Mouse (Mus musculus): ENCODE measurements around the gene Ube2i.

The Ube2i gene

GRCm38 (mm10) chr17:25274571-25275346, at the start of gene Ube2i:
TSS of gene Ube2i (minus strand) at chr17:25274622.
- no peak for DNase-seq (ENCODE audit: low spot score)

DNA sequence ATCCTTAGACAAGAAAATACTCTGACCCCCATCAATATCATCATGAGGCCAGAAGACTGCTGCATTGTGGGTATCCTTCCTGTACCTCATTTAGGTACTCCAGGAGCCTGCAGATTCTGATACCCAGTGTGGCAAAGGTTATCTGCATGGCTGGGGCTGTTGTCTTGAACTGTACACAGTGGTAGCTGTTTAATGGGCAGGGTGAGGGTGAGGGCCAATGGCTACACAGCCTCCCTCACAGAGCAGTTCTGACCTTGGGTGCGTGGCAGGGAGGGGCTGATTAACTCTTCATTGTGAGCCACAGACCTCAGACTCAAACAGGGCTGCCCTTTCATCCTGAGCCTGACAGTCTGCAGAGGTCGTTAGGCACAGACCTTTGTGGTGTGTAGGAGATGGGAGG, 48.5 kb upstream of the Ube2i start:
- DNase-seq (ENCODE audit: low spot score): no peak

DNA sequence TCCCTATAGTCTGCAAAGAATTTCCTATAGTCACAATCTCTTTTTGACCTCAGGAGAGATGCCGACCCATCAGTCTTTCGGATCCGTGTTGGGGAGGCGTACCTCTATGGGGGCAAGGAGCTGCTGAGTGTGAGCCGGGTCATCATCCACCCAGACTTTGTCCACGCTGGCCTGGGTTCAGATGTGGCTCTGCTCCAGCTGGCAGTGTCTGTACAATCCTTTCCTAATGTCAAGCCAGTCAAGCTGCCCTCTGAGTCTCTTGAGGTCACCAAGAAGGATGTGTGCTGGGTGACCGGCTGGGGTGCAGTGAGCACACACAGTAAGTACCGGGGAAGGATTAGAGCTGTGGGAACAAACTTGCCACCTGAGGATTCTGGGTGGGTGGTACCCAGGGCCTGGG, 46.4 kb upstream of the Ube2i start:
- DNase-seq (ENCODE audit: low spot score): no peak

DNA sequence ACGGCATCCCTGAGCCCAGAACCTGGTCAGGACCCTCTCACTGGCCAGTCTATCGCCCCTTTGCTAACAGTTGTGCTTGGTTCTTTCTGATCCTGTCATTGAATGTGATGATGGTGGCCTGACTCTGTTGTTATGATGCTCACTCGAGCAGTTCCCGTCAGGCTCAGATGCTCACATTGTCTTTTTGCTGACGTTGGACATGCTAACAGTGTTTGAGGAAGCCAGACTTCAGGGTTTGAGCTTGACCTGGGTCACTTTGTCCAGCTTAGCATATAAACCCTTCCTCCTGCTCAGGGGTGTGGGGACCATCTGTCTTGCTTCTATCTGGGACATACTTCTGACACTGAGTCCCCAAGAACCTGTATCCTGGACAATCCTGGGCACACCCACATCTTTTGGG, 43.9 kb upstream of the Ube2i start, which contains the start of gene Prss29:
Prss29 (plus strand) TSS at position 301 of the 400 bp plus-strand sequence.
- no peak for DNase-seq (ENCODE audit: low spot score)

DNA sequence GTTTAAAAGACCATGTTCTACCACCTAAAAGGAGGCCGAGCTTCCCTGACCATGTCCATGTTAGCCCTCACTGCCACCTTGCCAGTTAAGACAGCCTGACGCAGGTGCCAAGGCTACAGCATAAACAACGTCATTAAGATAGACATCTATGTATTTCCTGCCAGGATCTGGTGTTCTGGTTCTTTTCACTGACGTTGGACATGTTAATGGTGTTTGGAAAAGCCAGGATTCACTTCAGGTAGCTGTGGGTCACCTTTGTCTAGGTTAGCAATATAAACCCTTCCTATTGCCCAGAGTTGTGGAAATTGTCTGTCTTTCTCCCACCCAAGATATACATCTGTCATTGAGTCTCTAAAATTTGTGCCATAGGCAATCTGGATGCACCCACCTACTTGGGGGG, 33.9 kb upstream of the Ube2i start, which contains the start of gene Prss28:
Prss28 (plus strand) TSS at position 301 of the 400 bp plus-strand sequence.
- peak; percentile 73 for DNase-seq (ENCODE audit: low spot score)

DNA sequence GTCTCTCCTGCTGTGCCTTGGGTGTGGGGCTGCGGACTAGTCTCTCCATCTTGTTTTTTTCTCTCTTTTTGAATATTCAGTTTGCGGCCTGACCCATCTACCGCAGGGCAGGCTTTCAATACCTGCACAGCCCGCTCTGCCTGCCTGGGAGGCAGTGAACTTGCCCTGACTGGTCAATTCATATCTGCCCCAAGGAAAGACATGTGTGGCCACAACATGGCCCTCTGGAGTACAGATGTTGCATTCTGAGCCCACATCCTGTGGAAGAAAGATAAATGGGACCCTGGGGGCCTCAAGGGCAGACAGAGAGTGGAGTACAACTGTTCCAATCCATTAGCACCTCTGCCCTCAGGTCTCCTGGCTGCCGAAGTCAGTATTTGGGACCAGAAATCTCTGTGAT, 23.7 kb upstream of the Ube2i start, which contains the start of gene Prss34:
Prss34 (plus strand) TSS at position 301 of the 400 bp plus-strand sequence.
- DNase-seq (ENCODE audit: low spot score): no peak

DNA sequence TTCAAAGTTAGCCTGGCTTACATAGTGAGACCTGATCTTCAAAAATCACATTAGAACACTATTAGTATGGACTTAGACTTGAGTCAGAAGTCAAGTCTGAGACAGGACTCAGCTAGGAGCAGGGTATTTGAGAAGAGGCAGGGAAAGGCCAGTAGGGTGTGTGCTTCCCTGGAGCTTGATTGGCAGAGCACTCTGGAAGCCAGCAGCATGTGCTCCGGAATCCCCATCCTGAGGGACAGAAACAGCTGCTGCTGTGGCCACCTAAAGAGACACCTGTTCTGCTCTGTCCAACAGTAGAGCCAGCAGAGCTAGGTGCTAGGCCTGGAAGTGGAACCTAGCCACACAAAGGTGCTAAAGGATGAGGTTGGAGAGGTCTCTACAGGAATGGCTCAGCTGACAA, 19.7 kb upstream of the Ube2i start:
- no peak for DNase-seq (ENCODE audit: low spot score)

- DNase-seq (ENCODE audit: low spot score): no peak
Measured at GRCm38 (mm10) chr17:25293495-25293894, 19.1 kb upstream of the Ube2i start.

- no peak for DNase-seq (ENCODE audit: low spot score)
Measured at GRCm38 (mm10) chr17:25290411-25290810, 16.0 kb upstream of the Ube2i start.

DNA sequence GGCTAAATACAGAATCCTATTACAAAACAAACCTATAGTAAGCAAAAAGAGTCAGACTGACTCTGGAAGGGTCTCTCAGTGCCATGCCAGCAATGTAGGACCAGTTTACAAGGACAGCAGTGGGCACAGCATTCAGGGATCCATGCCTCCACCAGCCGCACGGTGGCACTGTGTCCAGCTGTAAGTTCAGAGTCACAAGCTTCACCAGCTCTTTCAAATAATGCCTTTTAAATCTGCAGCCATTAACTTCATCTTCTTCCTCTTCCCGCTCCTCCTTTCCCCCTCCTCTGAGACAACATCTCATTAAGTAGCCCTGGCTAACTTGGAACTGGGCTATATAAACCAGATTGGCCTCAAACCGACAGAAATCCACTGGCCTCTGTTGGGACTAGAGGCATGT, 14.4 kb upstream of the Ube2i start:
- peak; percentile 68 for DNase-seq (ENCODE audit: low spot score)

- DNase-seq (ENCODE audit: low spot score): peak; percentile 78
Measured at GRCm38 (mm10) chr17:25285033-25285432, 10.6 kb upstream of the Ube2i start.

- DNase-seq (ENCODE audit: low spot score): peak; percentile 53
Measured at GRCm38 (mm10) chr17:25282133-25282532, 7.7 kb upstream of the Ube2i start.

- no peak for DNase-seq (ENCODE audit: low spot score)
Measured at GRCm38 (mm10) chr17:25275833-25276232, 1.4 kb upstream of the Ube2i start.

DNA sequence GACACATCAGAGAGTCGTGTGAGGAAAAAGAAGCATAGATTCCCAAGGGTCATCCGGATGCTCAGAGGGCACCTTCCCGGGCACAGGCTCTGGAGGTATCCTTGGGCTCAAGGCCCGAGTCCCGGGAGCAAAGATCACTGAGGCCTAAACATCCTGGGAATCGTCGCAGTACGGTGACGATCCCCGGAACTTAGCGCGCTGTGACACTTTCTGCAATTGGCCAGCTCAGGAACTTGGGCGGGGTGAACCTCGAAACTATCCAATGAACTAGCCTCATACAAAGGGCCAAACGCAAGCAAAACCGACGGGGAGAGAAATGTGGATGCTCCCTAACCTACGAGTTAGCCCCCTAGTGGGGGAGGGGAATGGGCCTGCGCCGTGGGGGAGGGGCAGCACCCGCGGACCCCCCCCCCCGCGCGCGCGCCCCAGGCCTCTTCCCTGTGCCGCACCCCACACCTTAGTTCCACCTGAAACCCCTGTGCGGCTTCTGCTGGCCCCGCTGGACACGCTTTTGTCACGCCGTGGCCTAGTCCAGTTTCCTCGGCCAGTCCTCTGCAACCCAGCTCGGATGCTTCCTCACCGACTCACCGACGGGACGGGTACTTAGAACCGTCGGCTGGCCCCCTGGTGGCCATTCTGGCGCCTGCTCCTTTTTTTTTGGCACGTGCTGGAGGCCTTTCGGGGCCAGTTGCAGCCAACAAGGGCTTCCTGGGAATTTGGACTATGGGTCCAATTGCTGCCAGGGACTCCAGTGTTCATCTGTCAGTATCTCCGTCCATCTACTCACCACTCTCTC, 518 bp downstream of the Ube2i start:
- peak; percentile 99 for DNase-seq (ENCODE audit: low spot score)

DNA sequence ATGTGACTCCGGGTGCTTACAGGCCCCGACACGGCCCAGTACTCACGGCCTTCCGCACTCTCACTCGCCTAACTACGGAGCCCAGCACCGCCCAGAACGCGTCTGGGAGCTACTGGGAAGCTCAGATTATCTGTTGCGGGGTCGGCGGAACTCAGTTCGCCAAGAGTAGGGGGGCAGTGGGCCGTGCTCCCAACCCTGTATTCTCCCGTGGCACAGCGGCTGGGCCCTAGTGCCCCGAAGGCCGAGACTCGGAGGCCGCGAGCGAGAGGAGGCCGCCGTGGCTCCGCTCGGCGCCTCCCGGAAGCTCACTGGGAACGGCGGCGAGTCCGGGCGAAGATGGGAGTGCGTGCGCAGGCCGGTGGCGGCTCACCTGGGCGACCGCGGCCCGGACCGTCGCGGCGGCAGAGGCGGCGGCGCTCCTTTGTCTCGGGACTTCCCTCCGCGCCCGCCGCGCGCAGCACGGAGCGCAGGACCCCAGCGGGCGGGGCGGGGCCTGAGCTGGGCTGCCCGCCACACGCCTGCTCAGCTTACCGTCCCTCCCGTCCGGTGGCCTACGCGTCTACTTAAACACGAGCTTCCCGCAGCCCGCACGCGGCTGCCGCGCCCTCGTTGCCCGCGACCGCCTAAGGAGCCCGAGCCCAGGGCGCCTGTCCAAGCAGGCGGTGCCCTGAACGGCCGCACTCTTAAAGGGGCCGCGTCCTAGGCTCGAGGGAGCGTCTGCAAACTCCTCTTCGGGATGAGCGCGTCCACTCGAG, 1.3 kb downstream of the Ube2i start:
- DNase-seq (ENCODE audit: low spot score): peak; percentile 93

GRCm38 (mm10) chr17:25272326-25272725, 2.1 kb downstream of the Ube2i start:
- peak; percentile 58 for DNase-seq (ENCODE audit: low spot score)

GRCm38 (mm10) chr17:25270795-25271335, 3.6 kb downstream of the Ube2i start:
- DNase-seq (ENCODE audit: low spot score): no peak

- DNase-seq (ENCODE audit: low spot score): peak; percentile 73
Measured at GRCm38 (mm10) chr17:25264453-25264852, 10.0 kb downstream of the Ube2i start.

- DNase-seq (ENCODE audit: low spot score): peak; percentile 63
Measured at GRCm38 (mm10) chr17:25257804-25258261, 16.6 kb downstream of the Ube2i start.

GRCm38 (mm10) chr17:25256140-25256754, 18.2 kb downstream of the Ube2i start, which contains the start of gene Baiap3:
TSS of gene Baiap3 (minus strand) at chr17:25256364.
- DNase-seq (ENCODE audit: low spot score): no peak

DNA sequence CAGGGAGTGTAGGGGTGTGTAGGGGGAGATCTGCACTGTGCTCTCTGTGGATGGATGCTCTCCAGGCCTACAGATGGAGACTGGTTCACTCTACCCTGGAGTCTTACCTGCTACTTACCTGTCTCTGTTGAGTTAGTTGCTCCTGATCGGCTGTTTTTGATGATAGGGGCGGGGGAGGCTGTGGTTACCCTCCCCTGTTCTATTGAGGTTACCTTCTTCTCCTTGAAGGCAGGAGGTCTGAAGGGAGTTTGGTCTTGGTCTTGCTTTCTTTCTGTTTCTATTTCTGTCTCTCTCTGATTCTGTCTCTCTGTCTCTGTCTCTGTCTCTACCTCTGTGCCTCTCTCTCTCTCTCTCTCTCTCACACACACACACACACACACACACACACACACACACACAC, 19.3 kb downstream of the Ube2i start:
- no peak for DNase-seq (ENCODE audit: low spot score)
